Mouse (Mus musculus): ENCODE data around the gene Clspn. TPM values are rescaled to one million over a fixed set of nuclear protein-coding genes. Genes with fewer than 3 reads are reported as not detected.
A peak's percentile ranks its signal among the peaks of the same experiment; 100 is the strongest.

Clspn gene
- polyA plus RNA-seq, 1 experiment from 2014 or later: 52.9 TPM

- no peak for ATAC-seq (ENCODE audit: low read depth)
- no peak overlapping the region for H3K27ac ChIP-seq
- 44% methylated on average over 7 of the region's 7 CpGs for WGBS (ENCODE audit: insufficient replicate concordance)
These were observed 82.6 kb downstream of the Clspn start for GRCm38 (mm10) chr4:126639339-126639738.

GRCm38 (mm10) chr4:126641901-126642300, 85.2 kb downstream of the Clspn start:
- Histone ChIP-seq H3K4me3 (replicated peaks) (no peak overlapping the region), H3K4me1 (replicated peaks) (no peaks in the 10 kb centered on the region), H3K9me3 (replicated peaks) (no peaks in the 10 kb centered on the region), H3K27me3 (peaks cover 15% of the 10 kb centered on the region; the same call in 1 of the 2 replicates), H3K27ac (no peak overlapping the region), H3K36me3 (no peaks in the 10 kb centered on the region), H3K9ac (no peak overlapping the region), H3K4me2 (no peak overlapping the region)
- ATAC-seq (ENCODE audit: low read depth) (no peak), DNase-seq (no peak)
- 35% methylated on average over 9 of the region's 9 CpGs for WGBS (ENCODE audit: insufficient replicate concordance)

More at GRCm38 (mm10) chr4:126639339-126639738, 82.6 kb downstream of the Clspn start:
- H3K27me3 ChIP-seq: peaks cover 18% of the 10 kb centered on the region
- no peaks in the 10 kb centered on the region for H3K4me1 ChIP-seq (replicated peaks)
- H3K4me3 ChIP-seq (replicated peaks): no peak overlapping the region
- H3K36me3 ChIP-seq: no peaks in the 10 kb centered on the region
- H3K9me3 ChIP-seq (replicated peaks): no peaks in the 10 kb centered on the region
- H3K9ac ChIP-seq: no peak overlapping the region
- H3K4me2 ChIP-seq: no peak overlapping the region
- no peak for DNase-seq

Small RNA genes lying within 50 kb of the gene (microRNA-seq; reads per million reads assigned to microRNA genes)
- 4.1 reads per million, percentile 9 among the genes with 10 or more reads in this experiment for gene Mir7119

Other genes starting within 250 kb of the Clspn start
- 30.4 and 30.9 TPM in 2 replicates for gene Adprhl2, start 235.2 kb upstream of the Clspn start, polyA plus RNA-seq (2015; fragmentation: Nextera tagmentation; extraction: Ambion mirVana)
- 0.51 and 0.53 TPM in 2 replicates for gene Tekt2, start 231.2 kb upstream of the Clspn start, polyA plus RNA-seq (2015; fragmentation: Nextera tagmentation; extraction: Ambion mirVana)
- 5.0 and 5.1 TPM in 2 replicates for gene Ago3, start 127.4 kb upstream of the Clspn start, polyA plus RNA-seq (2015; fragmentation: Nextera tagmentation; extraction: Ambion mirVana)
- gene Ago1, start 88.4 kb upstream of the Clspn start, polyA plus RNA-seq (2015; fragmentation: Nextera tagmentation; extraction: Ambion mirVana): 1.4 TPM in 2 replicates
- 0.14 and 0.17 TPM in 2 replicates for gene Ago4, start 23.5 kb upstream of the Clspn start, polyA plus RNA-seq (2015; fragmentation: Nextera tagmentation; extraction: Ambion mirVana)
- gene 5730409E04Rik, start 52.9 kb downstream of the Clspn start, polyA plus RNA-seq (2015; fragmentation: Nextera tagmentation; extraction: Ambion mirVana): 0.30 and 0.39 TPM in 2 replicates
- 355 and 356 TPM in 2 replicates for gene Psmb2, start 120.7 kb downstream of the Clspn start, polyA plus RNA-seq (2015; fragmentation: Nextera tagmentation; extraction: Ambion mirVana)
- not detected in 2 replicates for gene Tfap2e, start 179.3 kb downstream of the Clspn start, polyA plus RNA-seq (2015; fragmentation: Nextera tagmentation; extraction: Ambion mirVana)
- 8.8 and 10.5 TPM in 2 replicates for gene Ncdn, start 196.5 kb downstream of the Clspn start, polyA plus RNA-seq (2015; fragmentation: Nextera tagmentation; extraction: Ambion mirVana)
- 6.4 and 7.6 TPM in 2 replicates for gene AU040320, start 196.6 kb downstream of the Clspn start, polyA plus RNA-seq (2015; fragmentation: Nextera tagmentation; extraction: Ambion mirVana)